Mouse (Mus musculus) intestine, embryonic 16.5 days (tissue): ENCODE results near the gene Rhod. TPM values are rescaled to one million over a fixed set of nuclear protein-coding genes. Genes with fewer than 3 reads are reported as not detected.
A peak's percentile ranks its signal among the peaks of the same experiment; 100 is the strongest.
"Not testable (repeated sequence)": the region's sequence is repeated elsewhere in the genome, so short reads cannot be mapped to it uniquely, and the experiment has no call there.

ENCODE experiments used
- ATAC-seq: fragments of 200-750 bp; cut with Nextera tagmentation; 2 replicates; pipeline ENCODE4 v1.8.0; 2017; ENCODE audit warnings: moderate TSS enrichment, moderate library complexity
- H3K27ac ChIP-seq: fragments of 300-500 bp; sonication (generic); 2 replicates; pipeline ENCODE4 v1.5.1; 2014; ENCODE audit warnings: mild to moderate bottlenecking, low read length
- H3K27me3 ChIP-seq: fragments of 300-500 bp; sonication (generic); replicated peaks from 2 replicates; pipeline ENCODE4 v1.6.1; 2014; ENCODE audit warnings: low read length, control low read depth, mixed read lengths; ENCODE audit not compliant: control insufficient read depth, insufficient read depth
- H3K36me3 ChIP-seq: fragments of 300-500 bp; sonication (generic); 2 replicates; pipeline ENCODE4 v1.6.1; 2014; ENCODE audit warnings: low read length, control low read depth; ENCODE audit not compliant: control insufficient read depth, insufficient read depth
- H3K4me1 ChIP-seq: fragments of 300-500 bp; sonication (generic); 2 replicates; pipeline ENCODE4 v1.6.1; 2014; ENCODE audit warnings: low read length, control low read depth, mixed read lengths; ENCODE audit not compliant: control insufficient read depth, insufficient read depth
- H3K4me2 ChIP-seq: fragments of 300-500 bp; sonication (generic); 2 replicates; pipeline ENCODE4 v1.6.1; 2014; ENCODE audit warnings: low read depth, low read length, control low read depth
- H3K4me3 ChIP-seq: fragments of 300-500 bp; sonication (generic); 2 replicates; pipeline ENCODE4 v1.5.1; 2014; ENCODE audit warnings: mild to moderate bottlenecking, low read length
- H3K9ac ChIP-seq: fragments of 300-500 bp; sonication (generic); 2 replicates; pipeline ENCODE4 v1.6.1; 2014; ENCODE audit warnings: low read depth, low read length
- H3K9me3 ChIP-seq: fragments of 300-500 bp; sonication (generic); 2 replicates; pipeline ENCODE4 v1.6.1; 2016; ENCODE audit warnings: low read length, control low read depth; ENCODE audit not compliant: control insufficient read depth
- WGBS: fragments of 180-500 bp; shearing (Covaris S2); extraction: QIAGEN DNeasy Blood & Tissue Kit; methylation state at CpG from one replicate; pipeline ENCODE4 v1.1.7; 2014; 5-methylcytosine and 5-hydroxymethylcytosine counted together
- polyA plus RNA-seq: library from polyadenylated mRNA; unstranded; fragments of >200 nt; fragmentation: Nextera tagmentation; extraction: Ambion mirVana; gene quantifications from 2 replicates; pipeline ENCODE4 v1.2.1, GENCODE M21; 2015

The Rhod gene
- polyA plus RNA-seq, 1 experiment from 2014 or later, result 28.2 TPM

DNA sequence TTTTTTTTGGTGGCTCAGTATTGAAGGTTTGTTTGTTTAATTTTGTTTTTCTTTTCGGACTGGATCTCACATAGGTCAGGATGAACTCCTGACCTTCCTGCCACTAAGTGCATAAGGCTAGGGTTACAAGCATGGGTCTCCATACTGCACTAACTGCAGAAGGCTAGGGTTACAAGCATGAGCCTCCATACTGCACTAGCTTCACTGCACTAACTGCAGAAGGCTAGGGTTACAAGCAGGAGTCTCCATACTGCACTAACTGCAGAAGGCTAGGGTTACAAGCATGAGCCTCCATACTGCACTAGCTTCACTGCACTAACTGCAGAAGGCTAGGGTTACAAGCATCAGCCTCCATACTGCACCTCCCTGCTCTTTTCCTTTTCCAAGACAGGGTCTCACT, 14.8 kb upstream of the Rhod start:
- H3K4me3 ChIP-seq, H3K27me3 ChIP-seq, H3K36me3 ChIP-seq, ATAC-seq, H3K9ac ChIP-seq, H3K4me2 ChIP-seq, H3K4me1 ChIP-seq, H3K27ac ChIP-seq, H3K9me3 ChIP-seq: not testable (repeated sequence)
- 36% methylated on average over 1 of the region's 1 CpGs for WGBS

DNA sequence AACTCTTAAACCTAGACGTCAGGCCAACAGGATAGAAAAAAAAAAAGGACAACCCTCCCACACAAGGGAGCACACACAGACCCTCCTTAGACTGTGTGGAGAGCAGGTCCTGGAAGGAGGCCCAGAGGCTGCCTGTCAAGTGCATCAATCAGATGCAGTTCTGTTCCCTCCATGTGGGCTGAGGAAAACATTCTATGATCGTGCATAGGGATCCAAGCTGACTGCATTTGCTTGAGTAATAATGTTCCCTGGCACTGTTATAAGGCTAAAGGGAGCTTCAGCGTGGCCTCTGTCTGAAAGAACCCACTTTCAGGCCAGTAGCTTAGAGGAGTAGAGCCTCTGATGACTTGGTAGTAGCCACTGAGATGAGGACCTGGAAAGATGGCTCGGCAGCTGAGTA, 13.3 kb upstream of the Rhod start:
- H3K9ac ChIP-seq, result no peak overlapping the region
- no peak overlapping the region for H3K27ac ChIP-seq
- ATAC-seq, result no peak
- H3K9me3 ChIP-seq, result no peaks in the 10 kb centered on the region
- no peaks in the 10 kb centered on the region for H3K36me3 ChIP-seq
- 53% methylated on average over 4 of the region's 4 CpGs for WGBS
- no peaks in the 10 kb centered on the region for H3K4me1 ChIP-seq
- H3K4me3 ChIP-seq, result no peak overlapping the region
- no peaks in the 10 kb centered on the region for H3K27me3 ChIP-seq
- no peak overlapping the region for H3K4me2 ChIP-seq

DNA sequence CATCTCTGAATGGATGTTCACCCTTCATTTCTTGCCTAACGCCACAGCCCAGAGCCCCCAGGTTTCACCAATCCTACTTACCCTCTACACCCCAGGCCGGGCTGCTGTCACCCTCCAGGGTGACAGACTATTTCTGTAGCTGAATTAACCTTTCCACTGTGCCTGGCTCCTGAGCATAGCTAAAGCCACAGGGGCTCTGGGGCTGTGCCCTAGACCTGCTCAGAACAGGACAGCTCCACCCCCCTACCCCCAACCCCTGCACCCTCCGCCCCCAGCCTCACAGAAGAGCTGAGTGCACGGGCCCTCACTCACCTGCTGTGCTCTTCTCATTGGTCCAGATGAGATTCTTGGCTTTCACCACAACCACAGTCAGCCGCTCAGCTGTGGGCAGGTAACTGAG, 12.7 kb upstream of the Rhod start:
- Histone ChIP-seq H3K36me3 (no peaks in the 10 kb centered on the region), H3K9ac (no peak overlapping the region), H3K9me3 (no peaks in the 10 kb centered on the region), H3K4me2 (no peak overlapping the region), H3K27ac (no peak overlapping the region), H3K4me1 (no peaks in the 10 kb centered on the region), H3K27me3 (no peaks in the 10 kb centered on the region), H3K4me3 (no peak overlapping the region)
- no peak for ATAC-seq
- WGBS, result 50% methylated on average over 5 of the region's 5 CpGs

DNA sequence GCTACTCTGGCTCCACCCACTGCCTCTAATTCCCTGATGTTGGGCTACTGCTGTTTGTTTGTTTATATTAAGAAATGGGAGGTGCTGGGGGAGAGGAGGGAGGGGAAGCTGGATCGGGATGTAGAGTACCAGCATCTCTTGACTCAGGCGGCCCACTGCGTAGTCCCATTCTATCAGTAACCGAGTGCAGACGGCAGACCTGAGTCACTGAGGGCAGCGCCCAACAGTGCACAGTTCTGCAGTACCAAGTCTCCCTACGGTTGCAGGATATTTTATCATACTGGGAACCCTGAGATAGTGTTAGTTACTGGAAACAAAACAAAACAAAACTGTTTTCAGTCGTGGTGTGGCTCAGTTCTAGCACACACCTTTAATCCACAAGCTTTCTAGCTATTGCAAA, 11.9 kb upstream of the Rhod start:
- H3K27me3 ChIP-seq, result no peaks in the 10 kb centered on the region
- H3K27ac ChIP-seq, result no peak overlapping the region
- 58% methylated on average over 8 of the region's 8 CpGs for WGBS
- no peaks in the 10 kb centered on the region for H3K4me1 ChIP-seq
- no peak overlapping the region for H3K4me3 ChIP-seq
- no peaks in the 10 kb centered on the region for H3K9me3 ChIP-seq
- no peak for ATAC-seq
- H3K36me3 ChIP-seq, result no peaks in the 10 kb centered on the region
- no peak overlapping the region for H3K9ac ChIP-seq
- no peak overlapping the region for H3K4me2 ChIP-seq

DNA sequence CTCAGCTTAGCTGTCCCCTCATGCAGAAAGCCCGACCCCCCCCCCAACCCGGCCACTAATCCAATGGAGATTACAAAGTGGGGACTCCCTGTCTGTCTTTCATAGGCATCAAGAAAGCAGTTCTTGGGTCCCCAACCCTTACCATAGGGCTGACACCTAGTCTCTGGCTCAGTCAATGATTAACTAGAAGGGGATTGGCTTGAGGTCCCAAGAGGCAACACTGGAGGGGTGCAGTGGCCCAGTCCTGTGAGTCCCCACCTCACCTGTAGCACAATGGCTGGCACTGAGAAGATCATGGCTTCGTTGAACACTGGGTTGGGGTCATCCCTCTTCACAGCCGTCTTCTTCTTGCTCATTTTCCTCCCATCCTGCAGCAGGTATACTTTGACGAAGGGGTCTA, 11.4 kb upstream of the Rhod start:
- ATAC-seq, result no peak
- 54% methylated on average over 5 of the region's 5 CpGs for WGBS
- H3K27me3 ChIP-seq, result no peaks in the 10 kb centered on the region
- no peak overlapping the region for H3K9ac ChIP-seq
- no peak overlapping the region for H3K4me3 ChIP-seq
- no peak overlapping the region for H3K27ac ChIP-seq
- H3K36me3 ChIP-seq, result no peaks in the 10 kb centered on the region
- H3K4me2 ChIP-seq, result no peak overlapping the region
- H3K4me1 ChIP-seq, result no peaks in the 10 kb centered on the region
- no peaks in the 10 kb centered on the region for H3K9me3 ChIP-seq

DNA sequence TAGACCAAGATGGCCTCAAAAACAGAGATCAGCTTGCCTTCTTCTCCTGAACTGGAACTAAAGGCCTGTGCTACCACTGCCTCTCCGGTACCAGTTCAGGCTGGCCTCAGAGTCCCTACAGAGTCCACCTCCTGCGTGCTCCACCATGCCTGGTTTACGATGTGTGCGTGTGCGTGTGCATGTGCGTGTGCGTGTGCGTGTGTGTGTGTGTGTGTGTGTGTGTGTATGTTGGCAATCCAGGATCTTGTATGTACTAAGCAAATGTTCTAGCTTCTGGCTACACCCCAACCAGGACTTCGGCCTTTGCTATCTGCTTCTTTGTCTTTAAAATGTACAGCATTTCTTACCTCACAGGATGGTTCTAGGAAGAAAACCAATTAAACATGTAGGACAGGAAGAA, 10.0 kb upstream of the Rhod start:
- Histone ChIP-seq H3K9ac (no peak overlapping the region), H3K4me1 (no peaks in the 10 kb centered on the region), H3K4me2 (no peak overlapping the region), H3K4me3 (no peak overlapping the region), H3K27ac (no peak overlapping the region), H3K9me3 (no peaks in the 10 kb centered on the region), H3K36me3 (no peaks in the 10 kb centered on the region), H3K27me3 (no peaks in the 10 kb centered on the region)
- no peak for ATAC-seq
- 95% methylated on average over 9 of the region's 9 CpGs for WGBS

- no peak for ATAC-seq
- Histone ChIP-seq H3K4me2 (no peak overlapping the region), H3K27me3 (no peaks in the 10 kb centered on the region), H3K9ac (no peak overlapping the region), H3K27ac (no peak overlapping the region), H3K4me1 (no peaks in the 10 kb centered on the region), H3K9me3 (no peaks in the 10 kb centered on the region), H3K4me3 (no peak overlapping the region), H3K36me3 (no peaks in the 10 kb centered on the region)
- 91% methylated on average over 9 of the region's 9 CpGs for WGBS
These were observed 8.2 kb upstream of the Rhod start for GRCm38 (mm10) chr19:4447445-4447844.

DNA sequence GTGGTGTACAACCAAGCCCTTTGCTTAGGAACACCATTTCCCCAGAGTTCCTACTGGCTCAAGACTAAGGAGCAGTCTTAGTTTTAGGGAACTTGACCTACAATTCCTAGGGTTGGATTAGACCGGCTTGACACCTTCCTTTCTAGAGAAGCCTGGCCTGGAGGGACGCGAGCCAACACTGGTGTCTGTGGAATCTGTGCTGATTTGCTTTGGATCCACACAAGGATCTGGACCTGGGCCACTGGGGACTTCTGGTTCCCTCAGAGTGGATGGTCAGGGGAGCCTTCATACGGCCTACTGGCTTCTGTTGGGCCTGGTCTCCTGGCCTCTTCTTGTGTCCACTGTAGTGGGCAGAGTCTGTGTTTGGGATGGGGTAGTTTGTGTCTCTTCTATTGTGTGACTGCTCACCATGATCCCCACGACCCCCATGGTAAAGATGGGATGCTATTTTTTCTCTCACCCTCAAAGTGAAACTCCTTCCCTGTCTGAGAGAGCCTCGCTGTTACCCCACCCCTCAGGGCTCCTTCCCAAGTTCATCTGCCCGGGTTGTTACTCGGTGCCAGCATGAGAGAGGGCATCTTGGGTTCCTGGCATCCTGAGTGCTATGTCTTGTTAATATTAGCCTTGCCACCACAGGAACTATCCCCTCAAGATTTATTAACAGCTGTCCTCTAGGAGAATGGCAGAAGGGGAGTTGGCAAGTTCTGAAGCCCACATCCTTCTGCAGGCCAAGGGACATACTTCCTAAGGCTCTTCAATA, 7.6 kb upstream of the Rhod start:
- no peak overlapping the region for H3K9ac ChIP-seq

DNA sequence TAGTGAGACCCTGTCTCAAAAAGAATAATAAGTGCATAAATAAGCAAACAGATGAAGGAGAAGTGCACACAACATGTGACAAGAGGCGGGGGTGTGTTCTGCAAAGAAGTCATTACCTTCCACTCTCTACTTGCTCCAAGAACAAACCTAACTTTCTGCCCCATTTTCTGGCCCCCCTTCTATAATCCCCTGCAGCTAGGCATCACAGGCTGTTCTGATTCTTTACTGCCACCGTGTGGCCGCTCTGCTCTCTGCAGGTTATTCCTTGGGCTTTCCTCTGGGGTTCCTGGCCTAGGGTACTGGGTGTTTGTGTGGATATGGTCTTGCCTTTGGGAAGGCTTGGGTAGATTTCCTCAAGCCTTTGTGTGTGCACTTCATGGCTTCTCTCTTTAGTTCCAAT, 3.2 kb upstream of the Rhod start:
- H3K9ac ChIP-seq, result no peak overlapping the region
- ATAC-seq, result no peak
- no peaks in the 10 kb centered on the region for H3K36me3 ChIP-seq
- H3K4me3 ChIP-seq, result no peak overlapping the region
- 10% methylated on average over 3 of the region's 3 CpGs for WGBS
- peaks cover 30% of the 10 kb centered on the region for H3K4me1 ChIP-seq
- peak overlapping the region; percentile 67; the same call in 1 of the 2 replicates for H3K27ac ChIP-seq
- no peaks in the 10 kb centered on the region for H3K27me3 ChIP-seq
- no peaks in the 10 kb centered on the region for H3K9me3 ChIP-seq
- no peak overlapping the region for H3K4me2 ChIP-seq

More for the DNA sequence above, 7.6 kb upstream of the Rhod start:
- H3K4me3 ChIP-seq, result no peak overlapping the region
- H3K36me3 ChIP-seq, result no peaks in the 10 kb centered on the region
- H3K4me1 ChIP-seq, result peaks cover 4% of the 10 kb centered on the region
- ATAC-seq, result no peak
- H3K4me2 ChIP-seq, result no peak overlapping the region
- no peak overlapping the region for H3K27ac ChIP-seq
- WGBS, result 91% methylated on average over 8 of the region's 8 CpGs
- no peaks in the 10 kb centered on the region for H3K9me3 ChIP-seq
- no peaks in the 10 kb centered on the region for H3K27me3 ChIP-seq

DNA sequence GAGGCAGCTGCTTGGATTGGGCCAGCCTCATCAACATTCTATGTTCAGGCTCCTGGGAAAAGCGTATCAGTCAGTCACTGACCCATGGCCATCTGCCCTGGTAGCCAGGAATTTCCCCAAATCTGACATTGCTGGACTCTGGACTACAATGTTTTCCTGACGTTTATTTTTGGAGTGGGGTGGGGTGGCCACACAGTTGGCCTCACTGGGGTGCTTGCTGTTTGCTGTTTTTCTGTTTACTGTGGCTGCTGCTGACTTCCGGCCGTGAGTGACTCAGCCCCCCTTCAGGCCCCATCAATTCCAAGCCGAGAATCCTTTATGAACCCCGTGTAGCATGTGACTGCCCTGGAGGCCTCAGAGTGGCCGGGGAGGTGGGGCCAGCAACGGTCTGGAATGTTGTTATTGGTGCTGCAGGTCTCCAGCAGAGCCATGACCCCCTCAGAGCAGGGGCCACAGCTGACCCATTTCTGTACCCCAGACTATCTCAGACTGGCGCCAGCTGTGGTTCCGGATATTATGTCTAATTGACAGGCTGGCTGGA, 2.5 kb upstream of the Rhod start:
- H3K9me3 ChIP-seq, result no peaks in the 10 kb centered on the region
- peak; percentile 37 for ATAC-seq
- H3K27me3 ChIP-seq, result no peaks in the 10 kb centered on the region
- H3K4me2 ChIP-seq, result no peak overlapping the region
- H3K36me3 ChIP-seq, result no peaks in the 10 kb centered on the region
- no peak overlapping the region for H3K4me3 ChIP-seq
- H3K4me1 ChIP-seq, result peaks cover 30% of the 10 kb centered on the region
- peak overlapping the region; percentile 67 for H3K27ac ChIP-seq
- H3K9ac ChIP-seq, result no peak overlapping the region; the same call in 1 of the 2 replicates
- 31% methylated on average over 10 of the region's 10 CpGs for WGBS
